Mouse (Mus musculus): Measurements from ENCODE around the gene Cgas. TPM values are rescaled to one million over a fixed set of nuclear protein-coding genes. Genes with fewer than 3 reads are reported as not detected.
A peak's percentile ranks its signal among the peaks of the same experiment; 100 is the strongest.

The Cgas gene
- polyA plus RNA-seq, 1 experiment = 1.1 TPM

- TF ChIP-seq CTCF (IDR thresholded peaks at IDR 0.05; ENCODE audit: low read depth, low read length) (no peak), POLR2A (IDR thresholded peaks at IDR 0.05; ENCODE audit: insufficient read depth, low read length) (no peak)
- Histone ChIP-seq H3K27ac (ENCODE audit: insufficient read depth, low read length) (no peak overlapping the region), H3K9me3 (replicated peaks; ENCODE audit: control insufficient read depth, insufficient read depth, low read length, poor library complexity, severe bottlenecking) (no peaks in the 10 kb centered on the region), H3K27me3 (ENCODE audit: control insufficient read depth, insufficient read depth, low read length, poor library complexity, severe bottlenecking) (peaks cover 5% of the 10 kb centered on the region; the same call in 1 of the 2 replicates), H3K36me3 (ENCODE audit: control insufficient read depth, insufficient read depth, low read length, poor library complexity, severe bottlenecking) (peaks cover 3% of the 10 kb centered on the region; the same call in 1 of the 2 replicates), H3K4me3 (ENCODE audit: low read depth, low read length) (no peak overlapping the region), H3K9ac (ENCODE audit: low read depth, poor library complexity, severe bottlenecking) (peak overlapping the region; percentile 71), H3K4me1 (ENCODE audit: control insufficient read depth, insufficient read depth, low read length) (no peaks in the 10 kb centered on the region)
Observed at GRCm38 (mm10) chr9:78396517-78396916, 46.5 kb downstream of the Cgas start.

- H3K27me3 ChIP-seq (ENCODE audit: control insufficient read depth, insufficient read depth, low read length, poor library complexity, severe bottlenecking) = peaks cover 5% of the 10 kb centered on the region; the same call in 1 of the 2 replicates
- TF ChIP-seq POLR2A (IDR thresholded peaks at IDR 0.05; ENCODE audit: insufficient read depth, low read length) (no peak), EP300 (IDR thresholded peaks at IDR 0.05; ENCODE audit: insufficient read depth, low read depth, low read length) (no peak), CTCF (IDR thresholded peaks at IDR 0.05; ENCODE audit: low read depth, low read length) (no peak)
- peak within 1 kb of the TSS; percentile 71 for H3K9ac ChIP-seq (ENCODE audit: low read depth, poor library complexity, severe bottlenecking)
- no peak within 1 kb of the TSS for H3K27ac ChIP-seq (ENCODE audit: insufficient read depth, low read length)
- H3K4me3 ChIP-seq (ENCODE audit: low read depth, low read length) = peak within 1 kb of the TSS; percentile 69
- no peaks in the 10 kb centered on the region for H3K9me3 ChIP-seq (replicated peaks; ENCODE audit: control insufficient read depth, insufficient read depth, low read length, poor library complexity, severe bottlenecking)
- H3K36me3 ChIP-seq (ENCODE audit: control insufficient read depth, insufficient read depth, low read length, poor library complexity, severe bottlenecking) = peaks cover 3% of the 10 kb centered on the region; the same call in 1 of the 2 replicates
- no peaks in the 10 kb centered on the region for H3K4me1 ChIP-seq (ENCODE audit: control insufficient read depth, insufficient read depth, low read length)
Observed at GRCm38 (mm10) chr9:78395630-78396351, 47.2 kb downstream of the Cgas start, which contains the start of gene Ddx43. TSS of gene Ddx43 (plus strand) at chr9:78395777.

GRCm38 (mm10) chr9:78395244-78395629 lies 47.8 kb downstream of the Cgas start:
- no peaks in the 10 kb centered on the region for H3K9me3 ChIP-seq (replicated peaks; ENCODE audit: control insufficient read depth, insufficient read depth, low read length, poor library complexity, severe bottlenecking)
- 0 out of 2 replicates have a peak overlapping the region, but pooled peaks have one; percentile 7 for H3K4me3 ChIP-seq (ENCODE audit: low read depth, low read length)
- H3K36me3 ChIP-seq (ENCODE audit: control insufficient read depth, insufficient read depth, low read length, poor library complexity, severe bottlenecking) = no peaks in the 10 kb centered on the region
- H3K27me3 ChIP-seq (ENCODE audit: control insufficient read depth, insufficient read depth, low read length, poor library complexity, severe bottlenecking) = peaks cover 5% of the 10 kb centered on the region; the same call in 1 of the 2 replicates
- no peak overlapping the region for H3K9ac ChIP-seq (ENCODE audit: low read depth, poor library complexity, severe bottlenecking)
- no peak overlapping the region for H3K27ac ChIP-seq (ENCODE audit: insufficient read depth, low read length)
- TF ChIP-seq POLR2A (IDR thresholded peaks at IDR 0.05; ENCODE audit: insufficient read depth, low read length) (no peak), EP300 (IDR thresholded peaks at IDR 0.05; ENCODE audit: insufficient read depth, low read depth, low read length) (no peak), CTCF (IDR thresholded peaks at IDR 0.05; ENCODE audit: low read depth, low read length) (no peak)
- H3K4me1 ChIP-seq (ENCODE audit: control insufficient read depth, insufficient read depth, low read length) = no peaks in the 10 kb centered on the region

GRCm38 (mm10) chr9:78394602-78395001 lies 48.4 kb downstream of the Cgas start:
- TF ChIP-seq EP300 (IDR thresholded peaks at IDR 0.05; ENCODE audit: insufficient read depth, low read depth, low read length) = no peak
- TF ChIP-seq CTCF (IDR thresholded peaks at IDR 0.05; ENCODE audit: low read depth, low read length) = no peak
- no peak for TF ChIP-seq POLR2A (IDR thresholded peaks at IDR 0.05; ENCODE audit: insufficient read depth, low read length)

GRCm38 (mm10) chr9:78393741-78394140 lies 49.3 kb downstream of the Cgas start:
- Histone ChIP-seq H3K27me3 (ENCODE audit: control insufficient read depth, insufficient read depth, low read length, poor library complexity, severe bottlenecking) (peaks cover 5% of the 10 kb centered on the region; the same call in 1 of the 2 replicates), H3K27ac (ENCODE audit: insufficient read depth, low read length) (no peak overlapping the region), H3K9ac (ENCODE audit: low read depth, poor library complexity, severe bottlenecking) (no peak overlapping the region), H3K36me3 (ENCODE audit: control insufficient read depth, insufficient read depth, low read length, poor library complexity, severe bottlenecking) (no peaks in the 10 kb centered on the region), H3K4me1 (ENCODE audit: control insufficient read depth, insufficient read depth, low read length) (peaks cover 2% of the 10 kb centered on the region), H3K9me3 (replicated peaks; ENCODE audit: control insufficient read depth, insufficient read depth, low read length, poor library complexity, severe bottlenecking) (no peaks in the 10 kb centered on the region), H3K4me3 (ENCODE audit: low read depth, low read length) (no peak overlapping the region)
- TF ChIP-seq CTCF (IDR thresholded peaks at IDR 0.05; ENCODE audit: low read depth, low read length) (no peak), EP300 (IDR thresholded peaks at IDR 0.05; ENCODE audit: insufficient read depth, low read depth, low read length) (no peak), POLR2A (IDR thresholded peaks at IDR 0.05; ENCODE audit: insufficient read depth, low read length) (no peak)

More at GRCm38 (mm10) chr9:78394602-78395001, 48.4 kb downstream of the Cgas start:
- H3K9ac ChIP-seq (ENCODE audit: low read depth, poor library complexity, severe bottlenecking) = no peak overlapping the region
- peaks cover 2% of the 10 kb centered on the region for H3K4me1 ChIP-seq (ENCODE audit: control insufficient read depth, insufficient read depth, low read length)
- no peaks in the 10 kb centered on the region for H3K9me3 ChIP-seq (replicated peaks; ENCODE audit: control insufficient read depth, insufficient read depth, low read length, poor library complexity, severe bottlenecking)
- no peak overlapping the region for H3K4me3 ChIP-seq (ENCODE audit: low read depth, low read length)
- H3K36me3 ChIP-seq (ENCODE audit: control insufficient read depth, insufficient read depth, low read length, poor library complexity, severe bottlenecking) = no peaks in the 10 kb centered on the region
- H3K27ac ChIP-seq (ENCODE audit: insufficient read depth, low read length) = no peak overlapping the region
- peaks cover 5% of the 10 kb centered on the region; the same call in 1 of the 2 replicates for H3K27me3 ChIP-seq (ENCODE audit: control insufficient read depth, insufficient read depth, low read length, poor library complexity, severe bottlenecking)

GRCm38 (mm10) chr9:78389981-78390380 lies 53.1 kb downstream of the Cgas start:
- H3K9me3 ChIP-seq (replicated peaks; ENCODE audit: control insufficient read depth, insufficient read depth, low read length, poor library complexity, severe bottlenecking) = no peaks in the 10 kb centered on the region
- TF ChIP-seq CTCF (IDR thresholded peaks at IDR 0.05; ENCODE audit: low read depth, low read length) = no peak
- no peak for TF ChIP-seq POLR2A (IDR thresholded peaks at IDR 0.05; ENCODE audit: insufficient read depth, low read length)
- no peak for TF ChIP-seq EP300 (IDR thresholded peaks at IDR 0.05; ENCODE audit: insufficient read depth, low read depth, low read length)
- no peak overlapping the region for H3K27ac ChIP-seq (ENCODE audit: insufficient read depth, low read length)
- no peak overlapping the region for H3K4me3 ChIP-seq (ENCODE audit: low read depth, low read length)
- H3K36me3 ChIP-seq (ENCODE audit: control insufficient read depth, insufficient read depth, low read length, poor library complexity, severe bottlenecking) = no peaks in the 10 kb centered on the region
- peaks cover 2% of the 10 kb centered on the region for H3K4me1 ChIP-seq (ENCODE audit: control insufficient read depth, insufficient read depth, low read length)
- H3K9ac ChIP-seq (ENCODE audit: low read depth, poor library complexity, severe bottlenecking) = no peak overlapping the region
- peaks cover 5% of the 10 kb centered on the region; the same call in 1 of the 2 replicates for H3K27me3 ChIP-seq (ENCODE audit: control insufficient read depth, insufficient read depth, low read length, poor library complexity, severe bottlenecking)

All from ES-Bruce4 (cell line).